ENCODE assay signal across 8 mouse cellular contexts in the genomic region with DNA sequence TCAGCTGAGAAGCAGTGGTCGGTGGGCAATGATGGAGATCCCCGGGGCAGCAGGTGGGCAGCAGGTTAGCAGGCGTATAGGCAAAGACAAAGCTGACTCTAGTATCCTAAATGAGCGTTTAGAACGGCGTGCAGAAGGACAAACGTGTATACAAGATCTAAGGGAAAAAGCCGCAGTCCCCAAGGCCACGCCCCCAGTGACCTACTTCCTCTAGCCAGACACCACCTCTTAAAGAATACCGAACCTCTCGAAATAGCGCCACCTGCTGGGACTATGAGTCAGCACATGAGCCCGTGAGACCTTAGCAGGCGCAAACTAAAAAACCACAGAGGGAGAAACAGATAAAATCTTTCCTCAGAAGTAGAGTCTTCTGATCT. TPM values are rescaled to one million over a fixed set of nuclear protein-coding genes. Genes with fewer than 3 reads are reported as not detected.
DNase-seq lines count a peak whose midpoint lies in the region; ATAC-seq and TF ChIP-seq lines count a peak whose summit lies in the region.

No protein-coding gene starts in this region.

- peak; percentile 85 to 88 for DNase-seq in B cell, adult 2 months
- DNase-seq in brain, adult 2 months (ENCODE audit: low read depth, low spot score) = peak; percentile 98
- DNase-seq in kidney, postnatal 0 days (ENCODE audit: low spot score) = peak; percentile 97
- peak; percentile 83 for DNase-seq in liver, embryonic 11.5 days (ENCODE audit: low spot score)
- peak; percentile 96 for DNase-seq in naive thymus-derived CD4-positive, alpha-beta T cell, adult 2 months (ENCODE audit: low read depth)

- H3K9ac ChIP-seq in heart, embryonic 12.5 days = peak overlapping the region; percentile 68
- 0 out of 2 replicates have a peak overlapping the region, but pooled peaks have one; percentile 42 for H3K9ac ChIP-seq in kidney, postnatal 0 days (ENCODE audit: low read depth, low read length)
- peak overlapping the region; percentile 23; the same call in 1 of the 2 replicates for H3K9ac ChIP-seq in liver, embryonic 11.5 days (ENCODE audit: low read depth, low read length)
- H3K9ac ChIP-seq in stomach, embryonic 14.5 days (replicated peaks; ENCODE audit: low read depth, low read length) = peak overlapping the region; percentile 25; the same call in 1 of the 2 replicates

- ATAC-seq in erythroblast, adult 5-6 weeks (replicated peaks; ENCODE audit: low FRiP score, poor library complexity, severe bottlenecking) = peak; percentile 66; the same call in 1 of the 2 replicates
- ATAC-seq in heart, embryonic 12.5 days (ENCODE audit: insufficient number of reproducible peaks, low FRiP score) = peak; percentile 80
- peak; percentile 84 for ATAC-seq in kidney, postnatal 0 days (replicated peaks; ENCODE audit: low FRiP score, low read depth)
- ATAC-seq in liver, embryonic 11.5 days (replicated peaks; ENCODE audit: low FRiP score) = peak; percentile 84
- ATAC-seq in stomach, embryonic 14.5 days (ENCODE audit: insufficient number of reproducible peaks, insufficient read depth, low FRiP score, low read depth) = peak; percentile 83

- TF ChIP-seq CTCF in kidney, postnatal 0 days (IDR thresholded peaks at IDR 0.05; ENCODE audit: low read depth) = peak; percentile 93

- peaks cover 30% of the 10 kb centered on the region for H3K27me3 ChIP-seq in heart, embryonic 12.5 days (replicated peaks)
- no peaks in the 10 kb centered on the region for H3K27me3 ChIP-seq in kidney, postnatal 0 days (ENCODE audit: insufficient read depth, low read length)
- H3K27me3 ChIP-seq in liver, embryonic 11.5 days (replicated peaks; ENCODE audit: control insufficient read depth, insufficient read depth, low read length) = peaks cover 5% of the 10 kb centered on the region; the same call in 1 of the 2 replicates
- H3K27me3 ChIP-seq in stomach, embryonic 14.5 days (ENCODE audit: control insufficient read depth, insufficient read depth, low read length) = no peaks in the 10 kb centered on the region

- peak overlapping the region; percentile 94 for H3K4me2 ChIP-seq in heart, embryonic 12.5 days
- peak overlapping the region; percentile 88 for H3K4me2 ChIP-seq in kidney, postnatal 0 days (ENCODE audit: low read length)
- peak overlapping the region; percentile 79 for H3K4me2 ChIP-seq in liver, embryonic 11.5 days
- peak overlapping the region; percentile 75 for H3K4me2 ChIP-seq in stomach, embryonic 14.5 days (replicated peaks; ENCODE audit: low read depth, low read length)

- H3K27ac ChIP-seq in heart, embryonic 12.5 days (ENCODE audit: poor library complexity, severe bottlenecking) = no peak overlapping the region; the same call in 1 of the 2 replicates
- H3K27ac ChIP-seq in kidney, postnatal 0 days = 0 out of 2 replicates have a peak overlapping the region, but pooled peaks have one; percentile 8
- H3K27ac ChIP-seq in liver, embryonic 11.5 days (ENCODE audit: low read depth, low read length) = no peak overlapping the region
- H3K27ac ChIP-seq in stomach, embryonic 14.5 days (ENCODE audit: low read length) = no peak overlapping the region

- WGBS in heart, embryonic 12.5 days = 0% methylated on average over 14 of the region's 14 CpGs
- 0% methylated on average over 14 of the region's 14 CpGs for WGBS in kidney, postnatal 0 days
- under 1% methylated on average over 14 of the region's 14 CpGs for WGBS in liver, embryonic 11.5 days
- under 1% methylated on average over 14 of the region's 14 CpGs for WGBS in stomach, embryonic 14.5 days

- peak overlapping the region; percentile 69 for H3K4me3 ChIP-seq in heart, embryonic 12.5 days
- H3K4me3 ChIP-seq in kidney, postnatal 0 days (replicated peaks; ENCODE audit: low read depth, low read length) = peak overlapping the region; percentile 39
- peak overlapping the region; percentile 60 for H3K4me3 ChIP-seq in liver, embryonic 11.5 days (ENCODE audit: low read depth, low read length)
- peak overlapping the region; percentile 44 for H3K4me3 ChIP-seq in stomach, embryonic 14.5 days (ENCODE audit: low read depth, low read length)

- H3K9me3 ChIP-seq in heart, embryonic 12.5 days (replicated peaks) = no peaks in the 10 kb centered on the region
- H3K9me3 ChIP-seq in kidney, postnatal 0 days (replicated peaks; ENCODE audit: low read length) = no peaks in the 10 kb centered on the region
- H3K9me3 ChIP-seq in liver, embryonic 11.5 days (ENCODE audit: control insufficient read depth, low read length) = no peaks in the 10 kb centered on the region
- no peaks in the 10 kb centered on the region for H3K9me3 ChIP-seq in stomach, embryonic 14.5 days (ENCODE audit: control insufficient read depth, low read depth, low read length)

- H3K36me3 ChIP-seq in heart, embryonic 12.5 days = no peaks in the 10 kb centered on the region
- no peaks in the 10 kb centered on the region for H3K36me3 ChIP-seq in kidney, postnatal 0 days (ENCODE audit: insufficient read depth, low read length)
- H3K36me3 ChIP-seq in liver, embryonic 11.5 days (ENCODE audit: control insufficient read depth, insufficient read depth, low read length) = no peaks in the 10 kb centered on the region
- no peaks in the 10 kb centered on the region for H3K36me3 ChIP-seq in stomach, embryonic 14.5 days (ENCODE audit: control insufficient read depth, insufficient read depth, low read length)

- peaks cover 9% of the 10 kb centered on the region; the same call in 1 of the 2 replicates for H3K4me1 ChIP-seq in heart, embryonic 12.5 days (replicated peaks)
- 0 out of 2 replicates have a peak, but pooled peaks cover 6% of the 10 kb centered on the region for H3K4me1 ChIP-seq in kidney, postnatal 0 days (replicated peaks; ENCODE audit: insufficient read depth, low read length)
- no peaks in the 10 kb centered on the region for H3K4me1 ChIP-seq in liver, embryonic 11.5 days (replicated peaks; ENCODE audit: control insufficient read depth, insufficient read depth, low read length)
- 0 out of 2 replicates have a peak, but pooled peaks cover 4% of the 10 kb centered on the region for H3K4me1 ChIP-seq in stomach, embryonic 14.5 days (ENCODE audit: control insufficient read depth, insufficient read depth, low read length)

RNA-seq across cellular contexts. Expression of a gene that starts 0.9 kb away (rescaled TPM):
- total RNA-seq in erythroblast, adult 5-6 weeks (2015; ENCODE audit: low replicate concordance) = 0.21 TPM in 1 of 2 replicates, not detected in the other
- total RNA-seq in erythroblast, adult 5-6 weeks (2017; ENCODE audit: low replicate concordance) = not detected in 2 replicates
- polyA plus RNA-seq in heart, embryonic 12.5 days (2016; fragmentation: Nextera tagmentation; extraction: Ambion mirVana) = 0.05 TPM in 1 of 2 replicates, not detected in the other
- 0.08 TPM in 1 of 2 replicates, not detected in the other for polyA plus RNA-seq in kidney, postnatal 0 days (2015; fragmentation: Nextera tagmentation; extraction: Ambion mirVana)
- not detected in 2 replicates for polyA plus RNA-seq in liver, embryonic 11.5 days (2014; fragmentation: Nextera tagmentation; extraction: Ambion mirVana)
- polyA plus RNA-seq in stomach, embryonic 14.5 days (2014; fragmentation: Nextera tagmentation; extraction: Ambion mirVana) = 0.61 TPM in 1 of 2 replicates, not detected in the other
